Mouse (Mus musculus): ENCODE data around the gene Stat5a. TPM values are rescaled to one million over a fixed set of nuclear protein-coding genes. Genes with fewer than 3 reads are reported as not detected.

Gene Stat5a
- polyA plus RNA-seq, 1 experiment = 34.2 TPM

DNA sequence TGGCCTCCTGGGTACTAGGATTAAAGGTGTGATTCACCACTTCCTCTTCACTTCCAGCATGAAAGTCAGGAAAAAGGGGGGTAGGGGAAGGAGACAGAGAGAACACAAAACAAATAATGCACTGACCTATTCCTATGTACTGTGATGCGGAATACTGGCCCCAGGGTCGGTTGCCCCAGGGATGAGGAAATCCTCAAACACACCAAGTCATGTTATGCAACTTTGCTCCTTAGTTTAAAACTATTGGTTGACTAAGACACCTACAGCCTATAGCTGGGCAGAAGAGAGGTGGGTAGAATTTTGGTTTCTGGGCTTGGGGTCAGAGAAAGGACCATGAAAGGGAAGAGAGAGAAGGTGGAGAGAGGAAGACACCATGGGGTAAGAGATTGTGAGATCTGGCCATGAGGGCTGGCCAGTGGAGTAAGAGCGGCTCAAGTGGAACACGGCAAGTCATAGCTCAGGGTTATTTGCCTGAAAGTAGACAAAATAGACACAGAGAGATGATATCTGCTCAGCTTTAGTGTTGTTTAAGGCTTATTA, 57.4 kb downstream of the Stat5a start:
- H3K4me3 ChIP-seq (ENCODE audit: insufficient read depth, low read depth, low read length) = no peak overlapping the region
- no peak overlapping the region for H3K27ac ChIP-seq (replicated peaks; ENCODE audit: low read depth, low read length)
- H3K4me1 ChIP-seq (ENCODE audit: control insufficient read depth, insufficient read depth, insufficient read length, low read length) = 0 out of 2 replicates have a peak, but pooled peaks cover 2% of the 10 kb centered on the region

- no peak overlapping the region for H3K27ac ChIP-seq (replicated peaks; ENCODE audit: low read depth, low read length)
- H3K4me1 ChIP-seq (ENCODE audit: control insufficient read depth, insufficient read depth, insufficient read length, low read length) = 0 out of 2 replicates have a peak, but pooled peaks cover under 1% of the 10 kb centered on the region
- H3K4me3 ChIP-seq (ENCODE audit: insufficient read depth, low read depth, low read length) = no peak overlapping the region
These were observed 58.9 kb downstream of the Stat5a start for GRCm38 (mm10) chr11:100918007-100918406.

- no peak overlapping the region for H3K4me3 ChIP-seq (ENCODE audit: insufficient read depth, low read depth, low read length)
These were observed 61.9 kb downstream of the Stat5a start for GRCm38 (mm10) chr11:100920887-100921624.

DNA sequence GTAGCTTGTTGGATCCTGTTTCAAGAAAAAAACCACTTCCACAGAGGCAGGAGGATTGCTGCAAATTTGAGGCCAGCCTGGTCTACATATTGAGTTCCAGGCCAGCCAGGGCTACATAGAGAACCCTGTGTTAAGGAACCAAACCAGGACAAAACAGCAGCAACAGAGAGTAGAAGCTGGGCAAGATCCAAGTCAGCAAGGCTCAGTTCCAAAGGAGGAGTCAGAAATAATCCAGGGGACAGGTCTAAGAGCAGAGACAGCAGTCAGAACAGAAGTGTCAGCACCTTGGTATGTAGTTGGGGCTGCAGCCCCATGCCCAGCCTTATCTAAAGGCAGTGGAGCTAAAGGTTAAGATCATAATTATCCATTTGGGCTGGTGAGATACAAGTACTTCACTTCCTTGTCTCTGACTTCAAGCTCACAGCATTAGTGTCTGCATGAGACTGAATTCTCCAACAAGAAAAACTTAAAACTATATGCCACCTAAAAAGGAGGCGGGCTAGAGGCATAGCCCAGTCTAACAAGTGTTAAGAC, 65.3 kb downstream of the Stat5a start:
- Histone ChIP-seq H3K4me3 (ENCODE audit: insufficient read depth, low read depth, low read length) (no peak overlapping the region), H3K27ac (replicated peaks; ENCODE audit: low read depth, low read length) (no peak overlapping the region), H3K4me1 (ENCODE audit: control insufficient read depth, insufficient read depth, insufficient read length, low read length) (no peaks in the 10 kb centered on the region)

More at GRCm38 (mm10) chr11:100920887-100921624, 61.9 kb downstream of the Stat5a start:
- H3K4me1 ChIP-seq (ENCODE audit: control insufficient read depth, insufficient read depth, insufficient read length, low read length) = no peaks in the 10 kb centered on the region
- no peak overlapping the region for H3K27ac ChIP-seq (replicated peaks; ENCODE audit: low read depth, low read length)

DNA sequence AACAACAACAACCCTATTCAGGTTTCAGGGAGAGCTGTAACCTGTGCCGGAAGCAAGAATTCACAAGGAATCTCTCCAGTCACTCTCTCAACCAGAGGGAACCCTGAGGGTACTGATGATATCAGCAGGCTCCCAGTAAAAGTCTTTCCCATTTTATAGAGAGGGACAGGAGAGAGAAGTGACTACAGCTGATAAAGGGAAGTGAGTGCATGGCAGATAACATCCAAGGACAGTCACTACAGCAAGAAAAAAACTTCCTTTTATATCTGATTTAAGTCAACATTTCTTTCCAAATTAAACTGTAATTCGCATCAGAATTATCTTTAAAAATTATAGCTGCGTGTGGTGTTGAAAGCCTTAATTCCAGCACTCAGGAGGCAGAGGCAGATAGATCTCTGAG, 68.2 kb downstream of the Stat5a start:
- Histone ChIP-seq H3K4me3 (ENCODE audit: insufficient read depth, low read depth, low read length) (no peak overlapping the region), H3K27ac (replicated peaks; ENCODE audit: low read depth, low read length) (no peak overlapping the region), H3K4me1 (ENCODE audit: control insufficient read depth, insufficient read depth, insufficient read length, low read length) (peaks cover 7% of the 10 kb centered on the region)

GRCm38 (mm10) chr11:100930611-100931010, 71.5 kb downstream of the Stat5a start:
- Histone ChIP-seq H3K4me3 (ENCODE audit: insufficient read depth, low read depth, low read length) (no peak overlapping the region), H3K4me1 (ENCODE audit: control insufficient read depth, insufficient read depth, insufficient read length, low read length) (peaks cover 17% of the 10 kb centered on the region), H3K27ac (replicated peaks; ENCODE audit: low read depth, low read length) (no peak overlapping the region)

DNA sequence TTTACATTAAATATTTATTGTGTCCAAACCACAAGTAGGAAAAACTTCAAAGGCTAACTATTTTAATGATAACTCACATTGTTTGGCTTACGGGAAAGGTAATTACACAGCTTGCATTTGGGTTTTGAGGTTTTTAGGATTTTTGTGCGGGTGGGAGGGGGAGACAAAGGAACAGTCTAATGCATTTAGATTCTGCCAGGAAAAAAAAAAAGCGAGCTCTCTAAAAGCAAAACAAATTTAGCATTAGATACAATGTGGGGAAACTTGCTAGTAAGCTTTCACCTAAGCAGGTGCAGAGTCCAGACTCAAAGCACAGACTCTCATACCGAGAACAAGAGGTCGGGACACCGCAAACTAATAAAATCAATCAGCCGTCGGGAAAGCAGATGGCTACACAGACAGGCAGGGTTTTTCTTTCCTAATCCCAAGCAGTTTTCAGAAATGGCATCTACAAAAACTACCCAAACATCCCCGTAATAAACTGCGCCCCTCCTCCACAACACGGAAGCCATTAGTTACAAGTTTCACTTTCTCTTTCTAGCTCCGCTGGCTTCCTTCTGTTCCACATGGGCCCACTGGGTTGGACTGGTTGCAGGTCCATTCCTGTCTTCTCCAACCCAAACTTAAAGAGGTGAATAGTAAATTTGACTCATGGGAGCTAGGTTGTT, 72.2 kb downstream of the Stat5a start:
- H3K4me3 ChIP-seq (ENCODE audit: insufficient read depth, low read depth, low read length) = peak overlapping the region; percentile 72
- H3K27ac ChIP-seq (replicated peaks; ENCODE audit: low read depth, low read length) = peak overlapping the region; percentile 32
- peaks cover 23% of the 10 kb centered on the region for H3K4me1 ChIP-seq (ENCODE audit: control insufficient read depth, insufficient read depth, insufficient read length, low read length)

Other genes starting within 250 kb of the Stat5a start
- 32.0 and 37.6 TPM in 2 replicates for gene Nkiras2, start 240.1 kb upstream of the Stat5a start, polyA plus RNA-seq (2012; ENCODE audit: insufficient read depth, insufficient read length, missing spikeins)
- 246 and 295 TPM in 2 replicates for gene Dnajc7, start 239.2 kb upstream of the Stat5a start, polyA plus RNA-seq (2012; ENCODE audit: insufficient read depth, insufficient read length, missing spikeins)
- gene Zfp385c, start 166.9 kb upstream of the Stat5a start, polyA plus RNA-seq (2012; ENCODE audit: insufficient read depth, insufficient read length, missing spikeins) = not detected in 2 replicates
- gene Dhx58, start 155.1 kb upstream of the Stat5a start, polyA plus RNA-seq (2012; ENCODE audit: insufficient read depth, insufficient read length, missing spikeins) = 3.6 and 6.4 TPM in 2 replicates
- gene Kat2a, start 146.9 kb upstream of the Stat5a start, polyA plus RNA-seq (2012; ENCODE audit: insufficient read depth, insufficient read length, missing spikeins) = 6.9 and 8.4 TPM in 2 replicates
- gene Hspb9, start 145.5 kb upstream of the Stat5a start, polyA plus RNA-seq (2012; ENCODE audit: insufficient read depth, insufficient read length, missing spikeins) = not detected in 2 replicates
- 148 and 163 TPM in 2 replicates for gene Rab5c, start 121.1 kb upstream of the Stat5a start, polyA plus RNA-seq (2012; ENCODE audit: insufficient read depth, insufficient read length, missing spikeins)
- gene Kcnh4, start 99.4 kb upstream of the Stat5a start, polyA plus RNA-seq (2012; ENCODE audit: insufficient read depth, insufficient read length, missing spikeins) = not detected in 2 replicates
- not detected in 2 replicates for gene Hcrt, start 96.4 kb upstream of the Stat5a start, polyA plus RNA-seq (2012; ENCODE audit: insufficient read depth, insufficient read length, missing spikeins)
- gene Ghdc, start 88.4 kb upstream of the Stat5a start, polyA plus RNA-seq (2012; ENCODE audit: insufficient read depth, insufficient read length, missing spikeins) = 9.4 and 11.1 TPM in 2 replicates
- gene Stat5b, start 8.6 kb upstream of the Stat5a start, polyA plus RNA-seq (2012; ENCODE audit: insufficient read depth, insufficient read length, missing spikeins) = 15.1 and 18.4 TPM in 2 replicates
- gene Stat3, start 80.2 kb downstream of the Stat5a start, polyA plus RNA-seq (2012; ENCODE audit: insufficient read depth, insufficient read length, missing spikeins) = 18.8 and 20.9 TPM in 2 replicates
- gene Cavin1, start 111.5 kb downstream of the Stat5a start, polyA plus RNA-seq (2012; ENCODE audit: insufficient read depth, insufficient read length, missing spikeins) = 242 and 279 TPM in 2 replicates
- gene Atp6v0a1, start 150.1 kb downstream of the Stat5a start, polyA plus RNA-seq (2012; ENCODE audit: insufficient read depth, insufficient read length, missing spikeins) = 26.1 and 26.7 TPM in 2 replicates
- gene Naglu, start 210.7 kb downstream of the Stat5a start, polyA plus RNA-seq (2012; ENCODE audit: insufficient read depth, insufficient read length, missing spikeins) = 4.4 and 7.1 TPM in 2 replicates
- not detected in 2 replicates for gene Hsd17b1, start 219.1 kb downstream of the Stat5a start, polyA plus RNA-seq (2012; ENCODE audit: insufficient read depth, insufficient read length, missing spikeins)
- 98.3 and 102 TPM in 2 replicates for gene Coasy, start 223.2 kb downstream of the Stat5a start, polyA plus RNA-seq (2012; ENCODE audit: insufficient read depth, insufficient read length, missing spikeins)
- gene Mlx, start 227.9 kb downstream of the Stat5a start, polyA plus RNA-seq (2012; ENCODE audit: insufficient read depth, insufficient read length, missing spikeins) = 55.0 and 67.5 TPM in 2 replicates
- gene Psmc3ip, start 236.1 kb downstream of the Stat5a start, polyA plus RNA-seq (2012; ENCODE audit: insufficient read depth, insufficient read length, missing spikeins) = 1.7 and 3.6 TPM in 2 replicates

Data from brown adipose tissue, adult 24 weeks (tissue).